Mouse (Mus musculus) embryonic facial prominence, embryonic 13.5 days (tissue): ENCODE data around the gene Sohlh2. TPM values are rescaled to one million over a fixed set of nuclear protein-coding genes. Genes with fewer than 3 reads are reported as not detected.

Experiments used
- ATAC-seq: fragments of 200-750 bp; cut with Nextera tagmentation; 2 replicates; pipeline ENCODE4 v1.8.0; 2017; ENCODE audit warnings: low read depth; ENCODE audit not compliant: insufficient number of reproducible peaks, insufficient read depth, low FRiP score, low TSS enrichment
- H3K27ac ChIP-seq: fragments of 300-500 bp; sonication (generic); 2 replicates; pipeline ENCODE4 v1.5.1; 2015; ENCODE audit warnings: moderate library complexity, mild to moderate bottlenecking, inconsistent platforms
- H3K27me3 ChIP-seq: fragments of 300-500 bp; sonication (generic); 2 replicates; pipeline ENCODE4 v1.6.1; 2015; ENCODE audit warnings: mild to moderate bottlenecking, inconsistent platforms
- H3K36me3 ChIP-seq: fragments of 300-500 bp; sonication (generic); 2 replicates; pipeline ENCODE4 v1.6.1; 2015; ENCODE audit warnings: mild to moderate bottlenecking, inconsistent platforms
- H3K4me1 ChIP-seq: fragments of 300-500 bp; sonication (generic); 2 replicates; pipeline ENCODE4 v1.6.1; 2015; ENCODE audit warnings: inconsistent platforms
- H3K4me2 ChIP-seq: fragments of 300-500 bp; sonication (generic); 2 replicates; pipeline ENCODE4 v1.6.1; 2015; ENCODE audit warnings: moderate library complexity, mild to moderate bottlenecking, inconsistent platforms
- H3K4me3 ChIP-seq: fragments of 300-500 bp; sonication (generic); 2 replicates; pipeline ENCODE4 v1.5.1; 2015; ENCODE audit warnings: mild to moderate bottlenecking, inconsistent platforms
- H3K9ac ChIP-seq: fragments of 300-500 bp; sonication (generic); 2 replicates; pipeline ENCODE4 v1.6.1; 2015; ENCODE audit warnings: mild to moderate bottlenecking, inconsistent platforms
- H3K9me3 ChIP-seq: fragments of 300-500 bp; sonication (generic); 2 replicates; pipeline ENCODE4 v1.6.1; 2016; ENCODE audit warnings: inconsistent platforms
- WGBS: fragments of 180-500 bp; shearing (Covaris S2); methylation state at CpG from one replicate; pipeline ENCODE4 v1.1.7; 2015; ENCODE audit warnings: mixed read lengths; 5-methylcytosine and 5-hydroxymethylcytosine counted together
- polyA plus RNA-seq: library from polyadenylated mRNA; unstranded; fragments of >200 nt; fragmentation: Nextera tagmentation; extraction: Ambion mirVana; gene quantifications from 2 replicates; pipeline ENCODE4 v1.2.1, GENCODE M21; 2015

The Sohlh2 gene
- polyA plus RNA-seq, 1 experiment from 2014 or later: not detected

- no peak for ATAC-seq
- H3K36me3 ChIP-seq: no peaks in the 10 kb centered on the region
- H3K27ac ChIP-seq: no peak overlapping the region
- no peaks in the 10 kb centered on the region for H3K9me3 ChIP-seq
- H3K27me3 ChIP-seq: no peaks in the 10 kb centered on the region
- H3K4me1 ChIP-seq: peaks cover 13% of the 10 kb centered on the region
- H3K4me3 ChIP-seq: no peak overlapping the region
- H3K9ac ChIP-seq: no peak overlapping the region
- no peak overlapping the region for H3K4me2 ChIP-seq
- 18% methylated on average over 2 of the region's 2 CpGs for WGBS
These were observed 30.4 kb downstream of the Sohlh2 start for GRCm38 (mm10) chr3:55212254-55212653.

GRCm38 (mm10) chr3:55213785-55214184 lies 32.0 kb downstream of the Sohlh2 start:
- Histone ChIP-seq H3K4me2 (no peak overlapping the region), H3K9me3 (no peaks in the 10 kb centered on the region), H3K27me3 (no peaks in the 10 kb centered on the region), H3K4me3 (no peak overlapping the region), H3K27ac (peak overlapping the region; percentile 51), H3K36me3 (no peaks in the 10 kb centered on the region), H3K4me1 (peaks cover 13% of the 10 kb centered on the region), H3K9ac (no peak overlapping the region)
- ATAC-seq: no peak
- WGBS: 32% methylated on average over 4 of the region's 4 CpGs

- Histone ChIP-seq H3K27ac (peak overlapping the region; percentile 51), H3K4me3 (no peak overlapping the region), H3K27me3 (no peaks in the 10 kb centered on the region), H3K4me1 (peaks cover 13% of the 10 kb centered on the region), H3K9ac (no peak overlapping the region), H3K36me3 (no peaks in the 10 kb centered on the region), H3K4me2 (no peak overlapping the region), H3K9me3 (no peaks in the 10 kb centered on the region)
- no peak for ATAC-seq
- WGBS: 60% methylated on average over 6 of the region's 6 CpGs
These were observed 32.6 kb downstream of the Sohlh2 start for GRCm38 (mm10) chr3:55214413-55214812.

- Histone ChIP-seq H3K9me3 (no peaks in the 10 kb centered on the region), H3K36me3 (no peaks in the 10 kb centered on the region), H3K27me3 (peaks cover 7% of the 10 kb centered on the region; the same call in 1 of the 2 replicates), H3K9ac (no peak overlapping the region), H3K4me3 (no peak overlapping the region), H3K4me2 (no peak overlapping the region), H3K27ac (no peak overlapping the region), H3K4me1 (peaks cover 10% of the 10 kb centered on the region)
- no peak for ATAC-seq
- 93% methylated on average over 2 of the region's 2 CpGs for WGBS
These were observed 40.7 kb downstream of the Sohlh2 start for GRCm38 (mm10) chr3:55222502-55222901.

GRCm38 (mm10) chr3:55223862-55224261 lies 42.0 kb downstream of the Sohlh2 start:
- peaks cover 10% of the 10 kb centered on the region for H3K4me1 ChIP-seq
- ATAC-seq: no peak
- H3K9ac ChIP-seq: no peak overlapping the region
- no peak overlapping the region for H3K4me2 ChIP-seq
- 64% methylated on average over 3 of the region's 3 CpGs for WGBS
- peaks cover 7% of the 10 kb centered on the region; the same call in 1 of the 2 replicates for H3K27me3 ChIP-seq
- no peaks in the 10 kb centered on the region for H3K36me3 ChIP-seq
- H3K27ac ChIP-seq: no peak overlapping the region
- H3K9me3 ChIP-seq: no peaks in the 10 kb centered on the region
- no peak overlapping the region for H3K4me3 ChIP-seq

GRCm38 (mm10) chr3:55226501-55227213 lies 44.8 kb downstream of the Sohlh2 start:
- Histone ChIP-seq H3K4me2 (peak overlapping the region; percentile 41), H3K27me3 (peaks cover 7% of the 10 kb centered on the region; the same call in 1 of the 2 replicates), H3K4me1 (peaks cover 10% of the 10 kb centered on the region), H3K9me3 (no peaks in the 10 kb centered on the region), H3K4me3 (no peak overlapping the region), H3K27ac (no peak overlapping the region), H3K9ac (no peak overlapping the region), H3K36me3 (no peaks in the 10 kb centered on the region)
- 18% methylated on average over 18 of the region's 18 CpGs for WGBS
- ATAC-seq: peak; percentile 76

- Histone ChIP-seq H3K4me3 (no peak overlapping the region), H3K27me3 (peaks cover 7% of the 10 kb centered on the region; the same call in 1 of the 2 replicates), H3K36me3 (no peaks in the 10 kb centered on the region), H3K4me1 (peaks cover 10% of the 10 kb centered on the region), H3K27ac (no peak overlapping the region), H3K4me2 (peak overlapping the region; percentile 41), H3K9me3 (no peaks in the 10 kb centered on the region), H3K9ac (no peak overlapping the region)
- ATAC-seq: no peak
- 19% methylated on average over 4 of the region's 4 CpGs for WGBS
These were observed 45.4 kb downstream of the Sohlh2 start for GRCm38 (mm10) chr3:55227214-55227581.

GRCm38 (mm10) chr3:55241730-55242421 lies 60.0 kb downstream of the Sohlh2 start, which contains the start of gene Dclk1:
TSS of gene Dclk1 (plus strand) at chr3:55242364.
- 0 out of 2 replicates have a peak, but pooled peaks have one; percentile 18 for ATAC-seq

GRCm38 (mm10) chr3:55242422-55243055 lies 60.7 kb downstream of the Sohlh2 start:
- Histone ChIP-seq H3K4me3 (peak overlapping the region; percentile 68), H3K27me3 (0 out of 2 replicates have a peak, but pooled peaks cover 3% of the 10 kb centered on the region), H3K27ac (peak overlapping the region; percentile 80), H3K36me3 (peaks cover 6% of the 10 kb centered on the region; the same call in 1 of the 2 replicates), H3K4me2 (peak overlapping the region; percentile 94), H3K9me3 (no peaks in the 10 kb centered on the region), H3K9ac (peak overlapping the region; percentile 81), H3K4me1 (peaks cover 21% of the 10 kb centered on the region)
- under 1% methylated on average over 45 of the region's 45 CpGs for WGBS
- ATAC-seq: peak; percentile 89

More at GRCm38 (mm10) chr3:55241730-55242421, 60.0 kb downstream of the Sohlh2 start, which contains the start of gene Dclk1:
- 32% methylated on average over 10 of the region's 10 CpGs for WGBS
- Histone ChIP-seq H3K36me3 (no peaks in the 10 kb centered on the region), H3K9ac (peak within 1 kb of the TSS; percentile 81), H3K4me3 (peak within 1 kb of the TSS; percentile 68), H3K4me1 (peaks cover 28% of the 10 kb centered on the region), H3K4me2 (peak within 1 kb of the TSS; percentile 94), H3K9me3 (no peaks in the 10 kb centered on the region), H3K27ac (peak within 1 kb of the TSS; percentile 80), H3K27me3 (0 out of 2 replicates have a peak, but pooled peaks cover 3% of the 10 kb centered on the region)

GRCm38 (mm10) chr3:55243056-55243471 lies 61.2 kb downstream of the Sohlh2 start:
- H3K27me3 ChIP-seq: 0 out of 2 replicates have a peak, but pooled peaks cover 3% of the 10 kb centered on the region
- H3K4me3 ChIP-seq: peak overlapping the region; percentile 68
- H3K36me3 ChIP-seq: peaks cover 9% of the 10 kb centered on the region; the same call in 1 of the 2 replicates
- WGBS: 4% methylated on average over 8 of the region's 8 CpGs
- peaks cover 21% of the 10 kb centered on the region for H3K4me1 ChIP-seq
- ATAC-seq: no peak
- H3K4me2 ChIP-seq: peak overlapping the region; percentile 94
- peak overlapping the region; percentile 80 for H3K27ac ChIP-seq
- H3K9me3 ChIP-seq: no peaks in the 10 kb centered on the region
- H3K9ac ChIP-seq: peak overlapping the region; percentile 81

GRCm38 (mm10) chr3:55244087-55244486 lies 62.3 kb downstream of the Sohlh2 start:
- Histone ChIP-seq H3K9ac (no peak overlapping the region), H3K36me3 (peaks cover 9% of the 10 kb centered on the region; the same call in 1 of the 2 replicates), H3K4me2 (peak overlapping the region; percentile 94; the same call in 1 of the 2 replicates), H3K4me3 (peak overlapping the region; percentile 68; the same call in 1 of the 2 replicates), H3K9me3 (no peaks in the 10 kb centered on the region), H3K27ac (no peak overlapping the region), H3K27me3 (0 out of 2 replicates have a peak, but pooled peaks cover 3% of the 10 kb centered on the region), H3K4me1 (peaks cover 24% of the 10 kb centered on the region)
- ATAC-seq: no peak
- WGBS: 42% methylated on average over 6 of the region's 6 CpGs
